Comparison of ENCODE assay signal across 8 mouse cellular contexts in the genomic region with DNA sequence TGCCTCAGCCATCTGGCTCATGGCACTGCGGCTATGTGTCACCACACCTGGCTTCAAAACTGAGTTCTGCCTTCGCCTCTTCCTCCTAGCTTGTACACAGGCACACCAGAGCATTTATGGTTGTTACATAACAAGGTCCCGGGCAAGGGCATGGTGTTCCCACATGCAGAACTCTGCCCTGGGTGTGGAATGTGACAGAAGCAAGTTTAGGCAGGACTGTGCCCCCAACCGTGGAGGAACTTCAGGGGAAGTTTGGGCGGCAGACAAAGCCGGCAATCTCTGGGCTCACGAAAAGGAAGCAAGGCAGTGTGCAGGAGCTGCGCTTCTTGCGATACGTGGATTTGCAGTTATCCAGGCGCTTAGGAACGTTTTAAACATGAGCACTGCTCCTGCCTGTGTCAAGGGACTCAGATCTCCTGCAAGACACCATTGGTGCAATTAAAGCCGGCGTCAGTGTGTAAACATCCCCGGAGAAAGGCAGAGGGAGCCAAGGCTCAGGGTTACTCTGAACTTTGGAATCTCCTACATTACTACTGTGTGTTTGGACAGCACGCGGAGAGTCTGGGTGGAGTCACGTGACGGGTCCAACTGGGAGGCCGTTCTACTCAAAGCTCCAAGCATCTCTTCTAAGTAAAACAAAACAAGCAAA. TPM values are rescaled to one million over a fixed set of nuclear protein-coding genes. Genes with fewer than 3 reads are reported as not detected.
DNase-seq lines count a peak whose midpoint lies in the region; ATAC-seq and TF ChIP-seq lines count a peak whose summit lies in the region.

No protein-coding gene starts in this region.

- H3K79me3 ChIP-seq in C2C12 (ENCODE audit: low read depth), result no peaks in the 10 kb centered on the region

- TF ChIP-seq CTCF in C2C12 (IDR thresholded peaks at IDR 0.05; ENCODE audit: control insufficient read depth, insufficient read depth, insufficient read length), result no peak

- H3ac ChIP-seq in C2C12 (ENCODE audit: control insufficient read depth, insufficient read length, low read depth), result no peak overlapping the region

- no peak overlapping the region for H3K27ac ChIP-seq in forebrain, embryonic 15.5 days (replicated peaks)
- peak overlapping the region; percentile 75 for H3K27ac ChIP-seq in liver, embryonic 16.5 days (ENCODE audit: low read length)
- H3K27ac ChIP-seq in neural tube, embryonic 12.5 days, result no peak overlapping the region

- no peaks in the 10 kb centered on the region for H3K79me2 ChIP-seq in C2C12 (ENCODE audit: control insufficient read depth, insufficient read depth)

- no peak overlapping the region; the same call in 1 of the 2 replicates for H3K9ac ChIP-seq in forebrain, embryonic 15.5 days (replicated peaks)
- no peak overlapping the region; the same call in 1 of the 2 replicates for H3K9ac ChIP-seq in liver, embryonic 16.5 days (ENCODE audit: low read depth, low read length)
- no peak overlapping the region for H3K9ac ChIP-seq in neural tube, embryonic 12.5 days

- H3K4me3 ChIP-seq in C2C12 (ENCODE audit: insufficient read depth, poor library complexity, severe bottlenecking), result no peak overlapping the region
- H3K4me3 ChIP-seq in forebrain, embryonic 15.5 days, result peak overlapping the region; percentile 33
- H3K4me3 ChIP-seq in liver, embryonic 16.5 days (ENCODE audit: low read depth, low read length), result peak overlapping the region; percentile 45
- peak overlapping the region; percentile 24 for H3K4me3 ChIP-seq in neural tube, embryonic 12.5 days

- H3K4me2 ChIP-seq in forebrain, embryonic 15.5 days (replicated peaks), result peak overlapping the region; percentile 59
- H3K4me2 ChIP-seq in liver, embryonic 16.5 days (ENCODE audit: low read depth, low read length), result peak overlapping the region; percentile 70
- H3K4me2 ChIP-seq in neural tube, embryonic 12.5 days (replicated peaks), result peak overlapping the region; percentile 59

- H3K36me3 ChIP-seq in C2C12 (ENCODE audit: control insufficient read depth, insufficient read depth), result no peaks in the 10 kb centered on the region
- no peaks in the 10 kb centered on the region for H3K36me3 ChIP-seq in forebrain, embryonic 15.5 days
- no peaks in the 10 kb centered on the region for H3K36me3 ChIP-seq in liver, embryonic 16.5 days (ENCODE audit: control insufficient read depth, insufficient read depth)
- no peaks in the 10 kb centered on the region for H3K36me3 ChIP-seq in neural tube, embryonic 12.5 days

- peaks cover 11% of the 10 kb centered on the region for H3K4me1 ChIP-seq in forebrain, embryonic 15.5 days
- peaks cover 5% of the 10 kb centered on the region; the same call in 1 of the 2 replicates for H3K4me1 ChIP-seq in liver, embryonic 16.5 days (ENCODE audit: control insufficient read depth, low read depth, low read length)
- no peaks in the 10 kb centered on the region for H3K4me1 ChIP-seq in neural tube, embryonic 12.5 days

- WGBS in forebrain, embryonic 15.5 days, result 13% methylated on average over 20 of the region's 20 CpGs
- 4% methylated on average over 20 of the region's 20 CpGs for WGBS in liver, embryonic 16.5 days (ENCODE audit: insufficient replicate concordance)
- WGBS in neural tube, embryonic 12.5 days, result 15% methylated on average over 20 of the region's 20 CpGs

- H3K9me3 ChIP-seq in forebrain, embryonic 15.5 days, result no peaks in the 10 kb centered on the region
- H3K9me3 ChIP-seq in liver, embryonic 16.5 days (replicated peaks; ENCODE audit: control insufficient read depth, low read length), result no peaks in the 10 kb centered on the region
- H3K9me3 ChIP-seq in neural tube, embryonic 12.5 days, result no peaks in the 10 kb centered on the region

- peak; percentile 65 for DNase-seq in brain, adult 2 months (ENCODE audit: low read depth, low spot score)
- peak; percentile 57 to 64 for DNase-seq in heart, postnatal 14 days
- peak; percentile 56 for DNase-seq in layer of hippocampus, adult 11-12 months (ENCODE audit: low spot score)
- DNase-seq in thymus, postnatal 36 days, result peak; percentile 11 to 13

- H3K27me3 ChIP-seq in C2C12 (ENCODE audit: control insufficient read depth, insufficient read depth, insufficient read length), result no peaks in the 10 kb centered on the region
- no peaks in the 10 kb centered on the region for H3K27me3 ChIP-seq in forebrain, embryonic 15.5 days
- no peaks in the 10 kb centered on the region for H3K27me3 ChIP-seq in liver, embryonic 16.5 days (ENCODE audit: control insufficient read depth, insufficient read depth, low read depth, low read length)
- H3K27me3 ChIP-seq in neural tube, embryonic 12.5 days (replicated peaks), result no peaks in the 10 kb centered on the region

- intact Hi-C loops in heart, postnatal 14 days (cut with DNase I), result loop anchor here (5.0 to 10.0 kb wide), 2 partner anchors 103 to 695 kb away; no protein-coding TSS in a partner anchor

- peak; percentile 64 for ATAC-seq in forebrain, embryonic 15.5 days (replicated peaks)
- ATAC-seq in liver, embryonic 16.5 days (ENCODE audit: low read depth), result peak; percentile 85
- ATAC-seq in neural tube, embryonic 12.5 days (ENCODE audit: low FRiP score, low read depth), result peak; percentile 48; the same call in 1 of the 2 replicates

TF ChIP-seq in C2C12, 6 proteins besides CTCF, POLR2A, EP300 and RAD21:
- TF ChIP-seq USF1 (IDR thresholded peaks at IDR 0.05; ENCODE audit: low read depth) (peak; percentile 88), MYOD1 (IDR thresholded peaks at IDR 0.05; ENCODE audit: control insufficient read depth, insufficient read length, low read depth) (no peak)

RNA-seq across cellular contexts. Expression of a gene that starts 19.1 kb away (rescaled TPM):
- polyA plus RNA-seq in C2C12 (2012; fragmentation: generic; extraction: Trizol), result 4.8 TPM
- polyA plus RNA-seq in forebrain, embryonic 15.5 days (2015; fragmentation: Nextera tagmentation; extraction: Ambion mirVana), result 52.9 and 53.8 TPM in 2 replicates
- 1 to 10 TPM; 6.4 to 7.0 TPM for total RNA-seq in heart, postnatal 14 days (2021)
- 4.8 and 5.5 TPM in 2 replicates for polyA plus RNA-seq in liver, embryonic 16.5 days (2015; fragmentation: Nextera tagmentation; extraction: Ambion mirVana)
- 25.7 and 25.9 TPM in 2 replicates for polyA plus RNA-seq in neural tube, embryonic 12.5 days (2016; fragmentation: Nextera tagmentation; extraction: Ambion mirVana)

RNA-seq across cellular contexts. Expression of a gene that starts 42.3 kb away (rescaled TPM):
- polyA plus RNA-seq in C2C12 (2012; fragmentation: generic; extraction: Trizol), result 0.99 TPM
- polyA plus RNA-seq in forebrain, embryonic 15.5 days (2015; fragmentation: Nextera tagmentation; extraction: Ambion mirVana), result 5.9 and 7.4 TPM in 2 replicates
- total RNA-seq in heart, postnatal 14 days (2021), result 1 to 10 TPM; 7.3 to 7.9 TPM
- polyA plus RNA-seq in liver, embryonic 16.5 days (2015; fragmentation: Nextera tagmentation; extraction: Ambion mirVana), result 0.81 and 0.99 TPM in 2 replicates
- polyA plus RNA-seq in neural tube, embryonic 12.5 days (2016; fragmentation: Nextera tagmentation; extraction: Ambion mirVana), result 5.7 and 5.8 TPM in 2 replicates

Comparison
In these comparisons a context has a peak if more than half of its experiments do, and no peak if none do; other contexts are left out.
1. DNase-seq: peak in every context shown above with its lines; median percentile 65 in brain, adult 2 months; 60 in heart, postnatal 14 days; 56 in layer of hippocampus, adult 11-12 months; 12 in thymus, postnatal 36 days.